Mouse (Mus musculus) layer of hippocampus, adult 18-20 months (tissue): ENCODE results near the gene Apba2. TPM values are rescaled to one million over a fixed set of nuclear protein-coding genes. Genes with fewer than 3 reads are reported as not detected.
A peak's percentile ranks its signal among the peaks of the same experiment; 100 is the strongest.

Experiments
- DNase-seq, 2 experiments: peaks; one replicate each; pipeline ENCODE4 v3.0.0; 2022; ENCODE audit warnings: low spot score in 2 of 2
- total RNA-seq, 2 experiments: library from RNA; stranded (reverse); gene quantifications; 2 replicates each; pipeline ENCODE4 v1.2.3; 2021

Gene Apba2
- total RNA-seq, 2 experiments from 2014 or later: 247 to 248 TPM

DNA sequence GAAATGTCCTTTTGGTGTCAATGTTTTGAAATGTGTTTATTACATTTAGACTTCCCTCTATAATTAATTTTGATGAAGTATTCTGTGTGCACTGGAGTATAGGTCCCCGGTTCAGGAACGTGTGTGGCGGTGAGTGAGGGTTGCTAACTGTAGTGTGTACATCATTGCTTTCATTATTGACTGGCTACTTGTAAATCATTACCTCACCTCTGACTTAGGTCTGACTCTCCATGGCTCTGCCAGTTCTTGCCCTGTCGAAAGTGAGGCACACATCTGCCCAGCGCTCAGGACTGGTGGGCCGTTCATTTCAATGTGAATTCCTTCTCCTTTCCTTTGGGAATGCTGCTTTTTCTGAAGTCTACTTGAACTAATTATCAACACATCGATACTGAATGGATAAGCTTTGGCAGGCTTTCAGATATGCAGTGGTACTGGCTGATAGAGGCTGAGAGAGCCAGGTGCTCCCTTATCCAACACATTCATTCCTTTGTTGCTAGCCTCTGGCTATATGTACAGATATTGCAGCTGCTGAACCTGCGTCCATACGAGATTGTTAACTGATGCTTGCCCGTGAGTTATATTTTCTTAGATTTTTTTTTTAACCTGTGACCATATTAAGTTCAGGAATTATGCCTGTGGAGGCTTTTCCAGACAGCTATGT lies 147.6 kb downstream of the Apba2 start:
- no peak for DNase-seq

DNA sequence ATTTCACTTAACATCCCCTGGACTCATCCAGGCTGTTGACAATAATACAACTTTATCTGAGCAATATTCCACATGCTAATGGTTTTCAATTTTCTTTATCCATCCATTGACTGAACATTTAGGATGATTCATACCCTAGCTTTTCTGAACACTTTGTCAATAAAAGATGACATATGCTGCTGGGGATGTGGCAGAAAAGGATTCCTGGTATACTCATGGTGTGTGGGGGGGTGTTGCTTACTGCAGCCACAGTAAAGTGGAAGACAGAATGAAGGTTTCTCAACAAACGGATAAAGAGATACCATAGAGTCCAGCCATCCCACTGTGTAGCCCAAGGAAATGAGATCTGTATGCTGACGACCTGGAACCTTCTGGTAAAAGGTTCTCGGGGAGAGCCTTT lies 150.5 kb downstream of the Apba2 start:
- peak in 1 of 2 experiments; percentile 43 for DNase-seq

DNA sequence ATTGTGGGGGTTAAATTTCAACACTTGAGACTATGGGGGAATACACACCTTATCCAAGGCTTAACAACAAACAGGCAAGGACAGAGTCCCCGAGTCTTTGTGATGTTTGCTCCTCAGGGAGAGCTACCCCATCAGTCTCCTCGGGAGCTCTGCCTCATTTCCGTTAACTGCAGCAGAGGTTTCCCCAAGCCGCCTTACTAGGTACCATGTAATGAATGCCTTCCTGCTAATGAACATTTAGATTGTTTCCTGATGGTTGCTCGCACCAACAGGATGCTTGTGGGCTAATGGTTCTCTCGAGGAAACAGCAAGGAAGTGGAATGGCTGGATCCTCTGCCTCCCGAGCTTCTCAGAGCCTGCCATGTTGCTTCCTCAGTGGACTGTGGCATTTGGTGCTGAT lies 155.3 kb downstream of the Apba2 start:
- DNase-seq: no peak

DNA sequence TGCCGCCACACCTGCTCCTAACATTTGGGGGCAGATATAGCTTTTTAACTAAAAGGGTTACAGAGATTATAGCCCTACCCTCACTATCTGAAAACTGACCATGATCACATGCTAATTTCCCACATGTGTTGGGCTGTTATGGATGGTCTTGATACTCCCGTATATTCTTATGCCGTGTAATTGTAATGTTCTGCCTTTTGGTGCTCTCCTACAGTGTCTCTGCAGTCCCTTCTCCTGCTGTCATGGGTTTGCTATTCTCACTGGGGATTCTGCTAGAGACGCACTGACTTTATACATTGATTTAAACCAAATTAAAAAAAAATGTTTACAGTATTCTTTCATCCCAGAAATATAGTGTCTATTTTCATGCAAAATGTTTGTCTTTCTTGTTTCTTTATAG lies 157.4 kb downstream of the Apba2 start:
- DNase-seq: no peak

DNA sequence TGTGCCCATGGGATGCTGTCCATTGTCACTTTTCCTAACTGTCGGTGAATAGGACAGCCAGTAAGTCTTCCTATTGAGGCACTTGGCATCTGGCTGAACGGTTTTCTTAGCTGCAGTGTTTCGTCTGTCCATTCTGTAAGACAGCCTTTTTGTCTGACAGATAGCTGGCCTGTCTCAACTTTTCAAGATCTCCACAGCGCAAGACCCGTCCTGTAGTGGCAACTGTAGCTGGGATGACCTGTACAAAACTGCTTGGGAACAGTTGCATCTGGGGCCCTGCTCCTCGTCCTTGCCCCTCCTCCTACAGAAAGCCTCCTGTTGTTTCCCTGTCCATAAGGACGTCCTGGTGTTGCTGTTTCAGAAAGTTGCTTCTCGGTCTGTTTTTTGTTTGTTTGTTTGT lies 157.8 kb downstream of the Apba2 start:
- DNase-seq: no peak

DNA sequence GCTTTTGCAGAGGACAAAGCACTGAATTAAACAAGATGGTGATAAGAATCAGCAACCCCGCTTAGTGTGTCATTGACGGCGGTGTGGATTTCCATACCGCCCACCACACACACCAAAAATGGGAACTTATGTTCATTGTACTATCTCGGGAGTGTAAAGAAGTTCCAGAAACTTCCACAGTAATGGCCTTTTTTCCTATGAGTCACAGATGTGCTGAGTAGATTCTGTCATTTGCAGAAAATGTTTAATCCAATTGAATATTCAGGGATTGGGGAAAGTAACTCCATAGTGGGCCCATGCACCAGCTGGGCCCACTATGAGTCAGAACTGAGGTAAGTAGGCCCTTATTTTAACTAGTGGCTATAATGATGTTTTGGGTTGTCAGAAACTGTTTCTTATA lies 161.0 kb downstream of the Apba2 start:
- DNase-seq: peak; percentile 32 to 67

DNA sequence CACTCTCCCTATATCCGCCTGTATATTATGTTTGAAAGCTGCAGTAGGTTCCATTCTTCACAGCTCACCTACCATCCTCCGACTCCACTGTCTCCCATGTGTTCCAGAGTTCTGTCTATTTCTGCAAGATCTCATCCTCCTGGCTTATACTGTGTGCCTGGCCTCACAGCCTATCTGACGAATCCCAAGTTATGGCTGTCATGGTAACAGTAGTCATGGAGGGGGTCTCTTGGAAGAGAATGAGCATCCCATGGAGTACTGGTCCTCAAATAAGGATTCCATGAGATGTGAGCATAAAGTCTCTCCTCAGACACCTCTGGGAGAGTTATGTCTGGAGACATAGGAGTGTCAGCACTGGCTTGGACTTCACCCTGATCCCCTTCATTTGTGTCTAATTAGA lies 162.1 kb downstream of the Apba2 start:
- DNase-seq: no peak

DNA sequence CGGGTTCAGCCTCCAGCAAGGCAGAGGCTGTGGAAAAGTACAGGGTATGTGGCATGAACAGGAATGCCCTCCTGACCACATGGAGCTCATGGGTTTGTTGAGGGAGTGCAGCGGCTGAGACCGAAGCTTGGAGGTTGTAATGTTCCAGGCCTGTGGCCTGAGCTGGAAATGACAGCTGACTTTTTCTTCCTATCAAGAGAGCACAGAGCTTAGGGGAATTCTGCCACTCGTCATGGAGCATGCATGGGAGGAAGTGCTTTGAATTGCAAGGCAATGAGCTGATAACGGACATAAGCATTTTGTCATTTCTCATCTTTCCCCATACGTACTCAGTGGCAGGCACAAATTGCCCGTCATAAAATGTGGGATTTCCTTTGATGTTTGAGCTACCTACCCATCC lies 163.6 kb downstream of the Apba2 start:
- DNase-seq: no peak

DNA sequence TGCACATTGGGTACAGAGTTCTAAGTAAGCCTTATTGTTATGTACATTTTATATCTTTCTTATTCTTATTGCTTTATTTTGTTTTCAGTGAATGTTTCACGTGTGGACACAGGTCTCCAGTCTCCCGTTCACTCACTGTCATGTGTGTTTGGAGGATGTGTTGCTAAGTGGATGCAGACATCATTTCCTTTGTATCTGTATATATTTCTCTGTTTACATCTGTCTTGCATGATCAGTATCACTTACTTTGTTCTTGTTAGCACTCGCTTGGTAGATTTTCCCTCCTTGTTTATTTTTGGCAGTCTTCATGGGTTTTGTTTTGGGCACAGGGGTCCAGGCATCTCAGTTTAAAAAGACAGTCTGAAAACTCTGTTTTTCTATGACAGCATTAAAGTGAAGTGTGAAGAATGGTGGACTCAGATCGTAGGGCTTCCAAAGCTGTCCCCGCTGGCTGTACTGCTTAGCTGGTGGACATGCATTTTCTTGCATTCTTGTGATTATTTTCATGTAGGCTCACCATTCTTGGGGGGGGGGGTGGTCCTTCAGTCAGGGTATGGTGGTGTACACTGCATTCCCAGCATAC lies 164.3 kb downstream of the Apba2 start:
- DNase-seq: no peak

DNA sequence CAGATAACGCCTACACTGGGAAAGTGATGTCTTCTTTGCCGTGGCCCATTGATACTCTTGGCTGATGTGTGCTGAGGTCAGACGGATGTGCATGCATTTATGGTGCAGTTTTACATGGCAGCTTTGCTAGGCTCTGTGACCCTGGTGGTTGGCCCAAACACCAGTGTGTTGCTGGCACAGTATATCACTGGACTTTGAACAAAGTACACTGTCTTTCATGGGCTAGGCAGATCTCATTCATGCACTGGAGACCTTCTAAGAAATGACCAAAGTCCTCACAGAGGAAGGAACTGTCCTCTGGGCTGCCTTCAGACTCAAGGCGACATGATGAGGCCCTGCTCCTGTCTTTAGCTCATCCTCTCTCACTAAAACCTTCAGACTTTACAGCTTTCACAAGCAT lies 166.5 kb downstream of the Apba2 start:
- DNase-seq: no peak

DNA sequence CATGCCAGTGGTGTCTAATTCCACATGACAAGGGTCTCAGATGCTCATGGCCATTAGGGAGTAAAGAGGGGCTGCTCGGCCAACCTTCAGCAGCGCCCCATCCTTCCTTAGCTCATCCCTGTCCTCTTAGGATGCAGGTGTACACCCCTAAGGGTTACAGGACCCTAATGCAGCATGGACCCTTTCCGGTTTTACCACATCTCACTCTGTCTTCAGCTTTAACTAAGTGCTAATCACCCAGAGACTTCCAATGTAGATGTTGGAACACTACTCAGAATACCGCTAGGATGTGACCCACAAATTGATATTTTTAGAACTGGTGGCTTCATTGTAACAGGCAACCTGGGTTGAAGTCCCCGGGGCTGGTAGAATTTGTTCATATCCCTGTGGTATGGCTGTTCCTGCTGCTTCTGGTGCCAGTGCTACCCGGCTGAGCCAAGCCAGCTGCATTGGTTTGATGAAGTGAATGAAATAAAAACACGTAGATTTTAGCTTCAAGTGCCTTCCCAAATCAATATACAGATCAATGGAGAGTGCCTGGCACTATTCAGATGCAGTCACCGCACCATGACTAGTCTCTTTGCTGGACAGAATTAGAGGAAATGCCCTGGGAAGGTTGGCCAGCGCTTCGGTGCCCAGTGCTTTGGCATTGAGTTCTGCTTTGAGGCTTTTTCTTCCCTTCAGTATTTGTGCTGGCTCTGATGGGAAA lies 178.4 kb downstream of the Apba2 start:
- DNase-seq: no peak

DNA sequence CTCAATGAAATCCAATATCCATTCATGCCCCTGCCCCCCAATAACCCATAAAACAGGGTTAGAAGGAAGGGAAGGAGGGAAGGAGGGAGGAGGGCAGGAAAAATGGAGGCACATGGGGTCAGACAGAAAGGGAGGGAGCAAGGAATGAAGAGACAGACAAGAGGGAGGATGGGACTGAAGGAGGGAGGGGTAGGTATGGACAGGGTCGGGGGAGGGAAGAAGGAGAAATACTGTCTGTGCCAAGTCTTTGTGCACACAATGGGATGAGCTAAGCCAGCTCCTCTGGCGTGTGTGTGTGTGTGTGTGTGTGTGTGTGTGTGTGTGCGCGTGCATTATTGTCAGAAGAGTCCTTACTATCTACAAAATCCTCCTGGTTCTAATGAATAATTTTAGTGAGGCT lies 183.4 kb downstream of the Apba2 start:
- DNase-seq: no peak

DNA sequence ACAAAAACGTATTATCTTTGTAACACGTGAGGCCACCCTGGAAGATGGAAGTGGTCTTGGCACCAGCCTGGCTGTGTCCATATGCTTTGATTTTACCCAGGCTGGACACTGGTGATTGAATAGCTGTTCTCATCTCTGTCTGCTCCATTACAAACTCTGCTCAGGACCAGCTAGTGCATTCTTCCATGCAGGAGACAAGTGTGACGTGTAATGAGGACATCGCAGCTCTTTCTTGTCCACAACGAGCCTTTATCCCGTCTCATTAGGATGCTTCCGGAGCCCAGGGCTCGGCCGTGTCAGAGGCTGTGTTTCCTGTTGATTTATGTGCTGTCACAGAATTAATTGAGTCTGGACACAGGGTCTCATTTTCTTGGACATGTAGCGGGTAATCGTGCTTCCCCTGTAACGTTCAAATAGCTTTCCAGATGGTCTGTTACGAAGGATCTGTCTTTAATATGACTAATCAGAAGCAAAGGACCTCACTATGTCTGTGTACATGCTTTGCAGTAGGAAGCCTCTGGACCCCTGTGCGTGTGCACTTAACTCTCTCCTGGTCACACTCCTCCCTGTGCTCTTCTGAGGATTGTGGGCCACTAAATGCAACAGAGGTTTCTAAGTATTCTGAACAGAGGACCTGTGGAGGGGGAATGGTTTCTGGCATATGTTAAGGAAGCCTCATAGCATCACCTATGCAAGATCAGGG lies 186.8 kb downstream of the Apba2 start:
- no peak for DNase-seq

DNA sequence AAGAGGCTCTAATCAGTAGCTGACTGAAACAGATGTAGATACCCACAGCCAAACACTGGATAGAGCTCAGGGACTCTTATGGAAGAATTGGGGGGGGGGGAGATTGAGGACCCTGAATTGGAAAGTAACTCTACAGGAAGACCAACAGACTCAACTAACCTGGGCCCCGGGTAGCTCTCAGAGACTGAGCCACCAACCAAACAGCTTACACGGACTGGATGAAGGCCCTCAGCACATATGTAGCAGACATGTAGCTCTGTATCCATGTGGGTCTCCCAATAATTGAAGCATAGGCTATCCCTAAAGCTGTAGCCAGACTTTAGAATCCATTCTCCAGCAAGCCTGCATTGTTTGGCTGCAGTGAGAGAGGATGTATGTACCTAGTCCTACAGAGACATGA lies 190.3 kb downstream of the Apba2 start:
- no peak for DNase-seq

DNA sequence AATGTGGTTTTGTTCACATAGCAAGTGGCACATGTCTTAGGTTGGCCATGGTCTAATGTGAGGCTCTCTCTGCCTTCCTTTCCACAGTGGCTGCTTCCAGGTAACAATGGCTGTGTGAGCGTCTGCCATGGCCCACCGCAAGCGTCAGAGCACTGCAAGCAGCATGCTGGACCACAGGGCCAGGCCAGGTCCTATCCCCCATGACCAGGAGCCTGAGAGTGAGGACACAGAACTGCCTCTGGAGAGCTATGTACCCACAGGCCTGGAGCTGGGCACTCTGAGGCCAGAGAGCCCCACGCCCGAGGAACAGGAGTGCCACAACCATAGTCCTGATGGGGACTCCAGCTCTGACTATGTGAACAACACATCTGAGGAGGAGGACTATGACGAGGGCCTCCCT lies 193.4 kb downstream of the Apba2 start:
- no peak for DNase-seq

DNA sequence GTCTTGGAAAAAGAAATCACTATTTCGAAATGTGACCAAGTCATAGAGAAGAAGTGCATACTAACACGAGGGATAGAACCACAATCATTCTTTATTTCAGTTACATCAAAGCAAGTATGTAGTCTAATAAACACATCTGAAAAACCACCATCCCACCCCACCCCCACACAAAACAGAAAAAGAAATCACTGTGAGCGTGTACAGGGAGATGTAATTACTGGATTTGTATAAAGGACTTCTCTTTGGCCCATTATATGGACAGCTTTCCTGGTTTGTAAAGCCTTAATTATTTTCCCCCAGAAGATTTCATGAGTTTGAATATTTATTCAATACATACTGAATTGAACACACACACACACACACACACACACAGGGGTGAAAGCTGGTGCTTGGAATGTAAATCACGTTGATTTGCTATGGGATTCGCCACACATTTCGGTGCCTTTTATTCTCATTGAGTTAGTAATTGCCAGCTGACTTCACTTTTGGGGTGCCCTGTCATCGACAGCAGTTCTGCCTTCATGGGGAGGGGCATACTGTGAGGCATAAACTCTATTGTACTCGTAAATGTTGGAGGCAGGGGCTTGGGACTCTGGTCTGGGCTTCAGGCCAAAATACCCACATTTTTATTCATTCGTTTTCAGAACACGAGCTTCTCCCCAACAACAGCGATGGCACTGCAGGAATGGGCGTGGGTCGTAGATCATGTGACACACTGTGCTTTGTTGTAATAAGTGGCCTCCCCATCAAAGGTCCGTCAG lies 195.2 kb downstream of the Apba2 start:
- DNase-seq: peak; percentile 49 to 71

DNA sequence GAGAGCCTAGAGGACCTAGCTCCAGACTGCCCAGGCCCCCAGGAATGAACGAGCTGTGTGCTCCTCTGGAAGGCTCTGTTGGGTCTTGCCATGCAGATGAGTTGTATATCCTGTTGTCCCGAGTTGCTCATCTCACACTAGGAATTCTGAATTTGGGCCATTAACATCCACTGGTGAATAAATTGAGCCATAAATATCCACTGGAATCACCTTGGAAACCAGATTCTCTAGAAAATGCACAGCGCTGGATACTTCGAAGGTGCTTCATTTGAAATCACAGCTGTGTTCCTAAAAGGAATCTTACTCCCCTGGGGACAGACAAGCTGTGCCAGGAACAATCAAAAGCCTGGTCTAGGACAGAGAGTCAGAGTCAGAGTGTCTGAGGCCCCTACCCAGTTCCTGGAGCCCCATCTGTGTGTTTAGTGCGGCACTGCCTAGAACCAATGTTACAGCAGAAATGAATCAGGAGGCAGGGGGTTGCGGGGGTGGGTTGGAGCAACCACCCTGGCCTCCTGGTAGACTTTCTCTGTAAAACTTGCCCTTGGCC lies 196.4 kb downstream of the Apba2 start:
- no peak for DNase-seq

DNA sequence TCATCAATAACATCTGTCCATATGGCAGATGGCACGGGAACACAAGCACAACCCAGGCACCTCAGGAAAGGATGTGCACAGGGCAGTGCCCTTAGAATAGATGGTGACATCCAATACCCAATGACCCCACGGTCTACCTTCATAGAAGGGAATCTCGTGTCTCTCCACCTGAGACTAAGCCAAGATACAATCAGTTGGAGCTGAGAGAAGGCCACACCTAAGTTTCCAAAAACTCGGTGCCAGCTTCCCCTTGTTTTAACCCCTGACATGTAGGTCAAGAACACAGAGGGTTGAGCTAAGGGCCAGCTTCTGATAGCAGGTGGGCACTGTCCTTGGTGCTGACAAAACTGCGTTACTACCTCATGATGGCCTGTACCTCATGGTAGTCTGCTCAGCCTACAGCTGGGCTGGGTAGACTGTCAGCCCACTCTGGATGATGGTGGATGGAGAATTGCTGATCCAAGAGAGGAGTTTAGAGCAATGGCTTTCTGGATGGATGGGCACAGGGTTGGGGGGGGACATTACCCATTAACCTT lies 202.6 kb downstream of the Apba2 start:
- no peak for DNase-seq

DNA sequence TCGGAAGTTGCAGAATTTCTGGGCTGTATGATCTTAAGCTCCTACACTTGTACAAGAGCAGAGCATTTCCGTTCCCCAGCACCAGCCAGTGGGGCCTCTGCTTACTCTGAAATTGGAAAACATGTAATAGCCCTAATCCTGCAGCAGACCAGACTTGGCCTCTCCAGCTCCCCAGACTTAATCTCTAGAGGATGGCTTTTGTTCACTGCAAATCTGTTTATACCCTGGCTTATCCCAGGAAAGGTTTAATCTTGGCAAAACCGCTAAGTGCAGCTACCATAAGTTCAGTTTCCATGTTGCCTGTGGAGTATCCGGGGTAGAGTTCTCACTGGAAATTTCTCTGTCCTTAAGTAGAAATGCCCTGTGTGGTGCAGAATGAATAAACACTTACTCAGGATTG lies 206.7 kb downstream of the Apba2 start:
- DNase-seq: no peak

DNA sequence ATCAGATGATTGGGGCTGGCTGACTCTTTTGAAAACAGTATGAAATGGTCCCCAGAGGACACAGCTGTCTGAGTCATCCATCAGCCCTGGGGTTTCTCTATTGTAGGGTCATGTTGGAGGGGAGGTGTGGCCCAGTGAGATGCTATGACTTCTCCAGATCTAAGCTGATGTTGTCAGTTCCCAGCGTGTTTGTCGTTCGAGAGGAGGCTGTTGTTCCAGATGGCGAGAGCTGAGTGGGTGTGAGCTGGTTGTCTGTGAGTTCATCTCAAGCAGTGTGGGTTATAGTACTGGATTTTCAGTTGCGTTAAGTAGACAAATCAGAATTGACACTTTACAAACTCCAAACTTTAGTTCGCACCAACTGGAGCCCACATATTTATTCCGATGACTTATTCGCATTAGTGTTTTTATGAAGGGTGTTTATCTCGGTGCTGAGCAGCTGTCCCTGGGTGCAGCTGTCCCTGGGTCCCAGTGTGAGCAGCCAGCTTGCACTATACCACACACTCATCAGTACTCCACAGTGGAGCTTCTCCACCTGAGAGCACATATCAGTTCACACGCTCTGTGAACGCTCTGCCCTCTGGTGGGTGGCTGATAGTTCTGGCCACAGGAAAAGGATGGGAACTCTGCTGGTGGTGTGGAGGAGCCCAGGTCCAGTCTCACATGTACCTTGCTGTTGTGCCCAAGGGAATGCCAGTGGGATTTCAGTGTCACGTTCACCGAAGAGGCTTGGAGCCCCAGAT lies 208.2 kb downstream of the Apba2 start:
- DNase-seq: peak; percentile 58 to 84
